Mouse (Mus musculus): ENCODE results near the gene Smpd3.

GRCm38 (mm10) chr8:106306076-106306475 is 31.7 kb downstream of the Smpd3 start:
- TF ChIP-seq CTCF (IDR thresholded peaks at IDR 0.05; ENCODE audit: low read depth, low read length) (no peak), POLR2A (IDR thresholded peaks at IDR 0.05; ENCODE audit: extremely low read depth, insufficient read depth, low read length) (no peak)

All from liver, adult 2 months (tissue).